Mouse (Mus musculus): Measurements from ENCODE around the gene Gm17651. TPM values are rescaled to one million over a fixed set of nuclear protein-coding genes. Genes with fewer than 3 reads are reported as not detected.

The Gm17651 gene
- polyA plus RNA-seq, 1 experiment from 2014 or later: not detected

Small RNA genes lying within 50 kb of the gene (microRNA-seq; reads per million reads assigned to microRNA genes)
- not detected for gene Mir7225

Other genes with a start within 250 kb of the Gm17651 start
- gene Chd1l, start 64.5 kb downstream of the Gm17651 start, polyA plus RNA-seq (2015; fragmentation: Nextera tagmentation; extraction: Ambion mirVana): 12.6 and 13.7 TPM in 2 replicates
- 2.7 and 3.5 TPM in 2 replicates for gene Fmo5, start 45.9 kb downstream of the Gm17651 start, polyA plus RNA-seq (2015; fragmentation: Nextera tagmentation; extraction: Ambion mirVana)
- gene Prkab2, start 16.5 kb downstream of the Gm17651 start, polyA plus RNA-seq (2015; fragmentation: Nextera tagmentation; extraction: Ambion mirVana): 7.4 and 8.5 TPM in 2 replicates
- gene Pde4dip, start 214.0 kb upstream of the Gm17651 start, polyA plus RNA-seq (2015; fragmentation: Nextera tagmentation; extraction: Ambion mirVana): 33.6 and 48.9 TPM in 2 replicates
- gene Sec22b, start 226.5 kb upstream of the Gm17651 start, polyA plus RNA-seq (2015; fragmentation: Nextera tagmentation; extraction: Ambion mirVana): 180 and 181 TPM in 2 replicates

Data from limb, embryonic 15.5 days (tissue).